Mouse (Mus musculus): ENCODE measurements around the gene Saa2. TPM values are rescaled to one million over a fixed set of nuclear protein-coding genes. Genes with fewer than 3 reads are reported as not detected.

The Saa2 gene
- polyA plus RNA-seq, 1 experiment from 2014 or later = not detected

DNA sequence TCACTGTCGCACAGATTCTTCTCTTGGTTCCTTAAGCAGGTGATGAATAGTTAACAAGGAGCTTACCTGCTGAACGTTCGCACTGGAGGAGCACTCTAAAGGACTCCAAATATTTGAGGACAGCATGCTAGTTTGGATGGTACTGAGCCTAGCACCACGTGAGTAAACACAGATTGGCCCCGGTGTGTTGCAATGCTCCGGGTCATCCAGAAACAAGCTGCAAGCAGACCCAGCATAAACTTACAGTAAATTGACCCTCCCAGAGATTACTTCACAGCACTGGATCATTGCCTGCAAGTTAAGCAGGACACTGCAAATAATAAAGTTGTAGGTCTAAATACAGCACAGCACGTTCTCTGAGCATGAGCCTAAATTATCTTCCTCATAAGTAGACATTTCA lies 32.1 kb upstream of the Saa2 start:
- H3K9me3 ChIP-seq (ENCODE audit: control insufficient read depth, low read length) = no peaks in the 10 kb centered on the region
- no peak overlapping the region for H3K4me3 ChIP-seq (ENCODE audit: control insufficient read depth in 1 of 2, insufficient read depth in 1 of 2, low read depth in 1 of 2, low read length in 2 of 2)
- no peak overlapping the region for H3K27ac ChIP-seq (replicated peaks in 1 of 2; ENCODE audit: control insufficient read depth in 1 of 2, insufficient read depth in 1 of 2, low read depth in 2 of 2, low read length in 2 of 2)
- no peak overlapping the region for H3K9ac ChIP-seq (ENCODE audit: low read length)
- no peak for ATAC-seq (ENCODE audit: insufficient number of reproducible peaks, insufficient read depth, low FRiP score, low read depth)
- H3K4me1 ChIP-seq (ENCODE audit: control insufficient read depth in 2 of 2, insufficient read depth in 2 of 2, low read length in 2 of 2) = no peaks in the 10 kb centered on the region; a peak in 1 of 4 replicates
- H3K27me3 ChIP-seq (ENCODE audit: control insufficient read depth, insufficient read depth, low read length) = no peaks in the 10 kb centered on the region
- WGBS = 59% methylated on average over 7 of the region's 7 CpGs
- no peaks in the 10 kb centered on the region for H3K36me3 ChIP-seq (ENCODE audit: control insufficient read depth, insufficient read depth, low read length)
- no peak overlapping the region for H3K4me2 ChIP-seq (ENCODE audit: low read length)

DNA sequence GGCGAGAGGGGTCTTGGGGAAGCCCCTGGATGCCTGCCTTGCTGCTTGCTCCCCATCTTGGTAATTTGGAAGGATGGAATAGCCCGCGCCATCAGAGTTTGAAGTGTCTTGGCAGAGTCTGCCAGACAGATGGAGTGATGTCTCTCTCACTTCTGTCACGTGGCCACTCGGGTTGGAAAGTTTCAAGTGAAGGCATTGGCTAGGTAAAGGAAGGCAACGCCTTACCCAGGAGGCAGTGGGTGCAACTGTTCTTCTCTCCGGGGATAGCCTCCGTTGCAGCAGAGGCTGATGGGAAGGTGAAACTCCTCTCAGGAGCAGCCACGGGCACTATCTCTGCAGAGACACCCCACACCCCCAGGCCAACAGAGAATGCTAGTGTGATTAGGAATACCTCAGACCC lies 31.1 kb upstream of the Saa2 start:
- no peaks in the 10 kb centered on the region for H3K9me3 ChIP-seq (ENCODE audit: control insufficient read depth, low read length)
- H3K4me3 ChIP-seq (ENCODE audit: control insufficient read depth in 1 of 2, insufficient read depth in 1 of 2, low read depth in 1 of 2, low read length in 2 of 2) = no peak overlapping the region
- H3K27ac ChIP-seq (replicated peaks in 1 of 2; ENCODE audit: control insufficient read depth in 1 of 2, insufficient read depth in 1 of 2, low read depth in 2 of 2, low read length in 2 of 2) = no peak overlapping the region
- no peaks in the 10 kb centered on the region; a peak in 1 of 4 replicates for H3K4me1 ChIP-seq (ENCODE audit: control insufficient read depth in 2 of 2, insufficient read depth in 2 of 2, low read length in 2 of 2)
- no peak overlapping the region for H3K4me2 ChIP-seq (ENCODE audit: low read length)
- H3K9ac ChIP-seq (ENCODE audit: low read length) = no peak overlapping the region
- H3K27me3 ChIP-seq (ENCODE audit: control insufficient read depth, insufficient read depth, low read length) = no peaks in the 10 kb centered on the region
- WGBS = 71% methylated on average over 9 of the region's 9 CpGs
- no peaks in the 10 kb centered on the region for H3K36me3 ChIP-seq (ENCODE audit: control insufficient read depth, insufficient read depth, low read length)
- ATAC-seq (ENCODE audit: insufficient number of reproducible peaks, insufficient read depth, low FRiP score, low read depth) = no peak

DNA sequence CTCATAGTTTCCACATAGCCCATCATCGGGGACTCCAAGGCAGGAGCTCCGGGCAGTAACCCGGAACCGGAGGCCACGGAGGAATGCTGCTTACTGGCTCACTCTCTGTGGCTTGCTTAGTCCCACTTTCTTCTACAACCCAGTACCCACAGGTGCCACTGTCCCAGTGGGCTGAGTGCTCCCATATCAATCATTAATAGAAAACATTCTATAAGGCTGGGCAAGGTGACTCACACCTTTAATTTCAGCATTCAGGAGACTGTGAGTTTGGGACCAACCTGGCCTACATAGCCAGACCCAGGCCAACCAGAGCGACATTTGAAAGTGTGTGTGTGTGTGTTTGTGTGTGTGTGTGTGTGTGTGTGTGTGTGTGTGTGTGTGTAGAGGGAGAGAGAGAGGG lies 28.2 kb upstream of the Saa2 start:
- 88% methylated on average over 6 of the region's 6 CpGs for WGBS

DNA sequence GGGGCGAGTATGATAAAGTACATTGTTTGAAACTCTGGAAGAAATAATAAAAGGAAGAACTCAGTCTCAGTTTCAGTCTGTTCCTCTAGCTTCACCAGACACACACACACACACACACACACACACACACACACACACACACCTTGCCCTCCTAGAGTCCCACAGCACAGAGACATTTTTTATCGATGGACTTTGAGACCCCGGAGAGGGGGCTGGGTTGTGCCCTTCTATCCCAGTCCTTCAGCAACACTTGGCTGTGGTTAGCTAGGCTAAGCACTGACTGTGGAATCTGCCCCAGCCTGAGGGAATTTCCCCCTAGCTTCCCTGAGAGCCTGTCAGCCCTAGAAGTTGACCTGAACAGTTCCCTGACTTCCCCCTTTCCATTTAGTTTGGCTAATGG lies 27.7 kb upstream of the Saa2 start:
- no peak for ATAC-seq (ENCODE audit: insufficient number of reproducible peaks, insufficient read depth, low FRiP score, low read depth)
- Histone ChIP-seq H3K36me3 (ENCODE audit: control insufficient read depth, insufficient read depth, low read length) (no peaks in the 10 kb centered on the region), H3K4me2 (ENCODE audit: low read length) (no peak overlapping the region), H3K9ac (ENCODE audit: low read length) (no peak overlapping the region), H3K27ac (replicated peaks in 1 of 2; ENCODE audit: control insufficient read depth in 1 of 2, insufficient read depth in 1 of 2, low read depth in 2 of 2, low read length in 2 of 2) (no peak overlapping the region), H3K4me1 (ENCODE audit: control insufficient read depth in 2 of 2, insufficient read depth in 2 of 2, low read length in 2 of 2) (no peaks in the 10 kb centered on the region), H3K27me3 (ENCODE audit: control insufficient read depth, insufficient read depth, low read length) (no peaks in the 10 kb centered on the region), H3K4me3 (ENCODE audit: control insufficient read depth in 1 of 2, insufficient read depth in 1 of 2, low read depth in 1 of 2, low read length in 2 of 2) (no peak overlapping the region), H3K9me3 (ENCODE audit: control insufficient read depth, low read length) (no peaks in the 10 kb centered on the region)
- 73% methylated on average over 3 of the region's 3 CpGs for WGBS

More for the DNA sequence above, 28.2 kb upstream of the Saa2 start:
- Histone ChIP-seq H3K4me2 (ENCODE audit: low read length) (no peak overlapping the region), H3K9me3 (ENCODE audit: control insufficient read depth, low read length) (no peaks in the 10 kb centered on the region), H3K27me3 (ENCODE audit: control insufficient read depth, insufficient read depth, low read length) (no peaks in the 10 kb centered on the region), H3K36me3 (ENCODE audit: control insufficient read depth, insufficient read depth, low read length) (no peaks in the 10 kb centered on the region), H3K27ac (replicated peaks in 1 of 2; ENCODE audit: control insufficient read depth in 1 of 2, insufficient read depth in 1 of 2, low read depth in 2 of 2, low read length in 2 of 2) (no peak overlapping the region), H3K4me1 (ENCODE audit: control insufficient read depth in 2 of 2, insufficient read depth in 2 of 2, low read length in 2 of 2) (no peaks in the 10 kb centered on the region), H3K4me3 (ENCODE audit: control insufficient read depth in 1 of 2, insufficient read depth in 1 of 2, low read depth in 1 of 2, low read length in 2 of 2) (no peak overlapping the region), H3K9ac (ENCODE audit: low read length) (no peak overlapping the region)
- no peak for ATAC-seq (ENCODE audit: insufficient number of reproducible peaks, insufficient read depth, low FRiP score, low read depth)

DNA sequence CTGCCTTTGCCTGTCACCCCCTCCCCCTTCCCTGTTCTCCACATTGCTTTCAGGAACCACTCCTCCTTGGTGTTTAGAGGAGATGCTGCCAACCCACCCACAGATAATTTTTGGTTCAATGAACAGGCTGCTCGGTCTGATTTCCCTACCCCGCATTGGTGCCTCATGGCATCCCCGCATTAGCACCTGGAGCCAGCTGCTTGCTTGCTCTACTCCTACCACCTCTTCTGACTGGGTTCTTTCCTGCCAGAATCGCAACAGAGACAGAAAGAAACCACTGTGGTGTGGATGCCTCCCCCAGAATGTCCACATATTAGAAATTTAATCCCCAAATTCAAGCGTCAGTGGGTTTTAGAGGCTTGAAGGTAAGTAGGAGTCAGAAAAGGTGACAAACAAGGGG lies 27.2 kb upstream of the Saa2 start:
- 79% methylated on average over 5 of the region's 5 CpGs for WGBS
- H3K4me3 ChIP-seq (ENCODE audit: control insufficient read depth in 1 of 2, insufficient read depth in 1 of 2, low read depth in 1 of 2, low read length in 2 of 2) = no peak overlapping the region
- ATAC-seq (ENCODE audit: insufficient number of reproducible peaks, insufficient read depth, low FRiP score, low read depth) = no peak

DNA sequence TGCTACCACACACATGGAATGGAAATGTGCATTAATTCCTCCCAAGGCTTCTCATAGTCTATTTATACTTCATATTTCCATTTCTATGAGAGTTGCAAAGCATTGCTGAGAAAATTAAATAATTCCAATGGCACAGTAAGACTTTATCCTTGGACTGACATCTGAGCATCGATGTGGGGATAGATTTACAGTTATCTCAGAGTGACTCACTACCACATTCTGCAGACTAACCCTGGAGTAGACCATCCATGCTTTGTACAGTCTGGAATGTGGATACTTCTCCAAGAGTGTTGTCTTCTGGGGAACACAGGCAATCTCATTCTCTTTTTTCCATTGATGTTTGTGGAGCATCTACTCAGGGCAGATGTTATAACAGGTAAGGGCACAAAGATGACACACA lies 24.0 kb upstream of the Saa2 start:
- Histone ChIP-seq H3K36me3 (ENCODE audit: control insufficient read depth, insufficient read depth, low read length) (no peaks in the 10 kb centered on the region), H3K27ac (replicated peaks in 1 of 2; ENCODE audit: control insufficient read depth in 1 of 2, insufficient read depth in 1 of 2, low read depth in 2 of 2, low read length in 2 of 2) (no peak overlapping the region), H3K4me2 (ENCODE audit: low read length) (no peak overlapping the region), H3K4me1 (ENCODE audit: control insufficient read depth in 2 of 2, insufficient read depth in 2 of 2, low read length in 2 of 2) (no peaks in the 10 kb centered on the region), H3K4me3 (ENCODE audit: control insufficient read depth in 1 of 2, insufficient read depth in 1 of 2, low read depth in 1 of 2, low read length in 2 of 2) (no peak overlapping the region), H3K9ac (ENCODE audit: low read length) (no peak overlapping the region), H3K9me3 (ENCODE audit: control insufficient read depth, low read length) (no peaks in the 10 kb centered on the region), H3K27me3 (ENCODE audit: control insufficient read depth, insufficient read depth, low read length) (no peaks in the 10 kb centered on the region)
- WGBS = 67% methylated on average over 1 of the region's 1 CpGs
- no peak for ATAC-seq (ENCODE audit: insufficient number of reproducible peaks, insufficient read depth, low FRiP score, low read depth)

More for the DNA sequence above, 27.2 kb upstream of the Saa2 start:
- no peaks in the 10 kb centered on the region for H3K4me1 ChIP-seq (ENCODE audit: control insufficient read depth in 2 of 2, insufficient read depth in 2 of 2, low read length in 2 of 2)
- no peak overlapping the region for H3K27ac ChIP-seq (replicated peaks in 1 of 2; ENCODE audit: control insufficient read depth in 1 of 2, insufficient read depth in 1 of 2, low read depth in 2 of 2, low read length in 2 of 2)
- H3K36me3 ChIP-seq (ENCODE audit: control insufficient read depth, insufficient read depth, low read length) = no peaks in the 10 kb centered on the region
- H3K9me3 ChIP-seq (ENCODE audit: control insufficient read depth, low read length) = no peaks in the 10 kb centered on the region
- no peaks in the 10 kb centered on the region for H3K27me3 ChIP-seq (ENCODE audit: control insufficient read depth, insufficient read depth, low read length)
- no peak overlapping the region for H3K9ac ChIP-seq (ENCODE audit: low read length)
- H3K4me2 ChIP-seq (ENCODE audit: low read length) = no peak overlapping the region

DNA sequence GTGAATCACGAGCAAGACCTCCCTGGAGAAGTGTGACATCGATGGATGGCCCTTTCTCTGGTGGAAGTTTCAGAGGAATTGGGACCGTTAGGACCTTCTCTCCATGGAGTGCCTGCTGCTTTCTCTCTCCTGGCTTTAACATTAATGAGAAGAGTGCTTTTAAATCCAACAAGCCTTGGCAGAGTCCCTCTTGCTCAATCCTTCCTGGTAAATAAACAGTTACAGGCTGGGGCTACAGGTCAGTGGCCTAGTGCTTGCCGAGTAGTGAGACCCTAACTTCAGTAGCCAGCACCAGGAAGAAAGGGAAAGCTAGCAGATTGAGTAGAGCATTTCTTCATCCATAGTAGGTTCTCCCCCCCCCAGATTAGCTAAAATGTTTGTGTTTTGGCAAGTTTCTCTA lies 19.1 kb upstream of the Saa2 start, which contains the start of gene Saa4:
Gene Saa4 (minus strand): TSS at position 146 of the 400 bp plus-strand sequence.
- no peak for ATAC-seq (ENCODE audit: insufficient number of reproducible peaks, insufficient read depth, low FRiP score, low read depth)
- 83% methylated on average over 4 of the region's 4 CpGs for WGBS
- H3K9ac ChIP-seq (ENCODE audit: low read length) = no peak within 1 kb of the TSS

DNA sequence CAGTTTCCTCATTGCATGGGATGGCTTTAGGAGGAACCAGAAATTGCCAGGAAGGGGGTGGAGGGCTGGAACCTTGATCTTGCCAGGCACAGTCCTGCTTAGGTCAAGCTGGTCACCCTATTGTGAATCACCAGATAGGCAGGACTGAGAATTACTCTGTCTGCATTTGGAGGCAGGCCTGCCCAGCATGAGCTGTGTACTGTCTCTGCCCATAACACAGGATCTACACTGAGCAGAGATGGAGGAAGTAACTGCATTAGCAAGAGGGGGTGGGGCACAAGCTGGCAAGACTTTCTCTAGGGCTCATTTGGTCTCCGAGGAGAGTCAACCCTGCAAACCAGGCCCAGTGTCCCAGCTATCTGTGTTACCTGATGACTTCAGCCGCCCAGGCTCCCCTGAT lies 16.6 kb upstream of the Saa2 start:
- no peak overlapping the region for H3K9ac ChIP-seq (ENCODE audit: low read length)
- H3K27ac ChIP-seq (replicated peaks in 1 of 2; ENCODE audit: control insufficient read depth in 1 of 2, insufficient read depth in 1 of 2, low read depth in 2 of 2, low read length in 2 of 2) = no peak overlapping the region
- H3K36me3 ChIP-seq (ENCODE audit: control insufficient read depth, insufficient read depth, low read length) = no peaks in the 10 kb centered on the region
- no peaks in the 10 kb centered on the region for H3K9me3 ChIP-seq (ENCODE audit: control insufficient read depth, low read length)
- WGBS = 48% methylated on average over 2 of the region's 2 CpGs
- H3K4me3 ChIP-seq (ENCODE audit: control insufficient read depth in 1 of 2, insufficient read depth in 1 of 2, low read depth in 1 of 2, low read length in 2 of 2) = no peak overlapping the region
- no peaks in the 10 kb centered on the region for H3K4me1 ChIP-seq (ENCODE audit: control insufficient read depth in 2 of 2, insufficient read depth in 2 of 2, low read length in 2 of 2)
- ATAC-seq (ENCODE audit: insufficient number of reproducible peaks, insufficient read depth, low FRiP score, low read depth) = no peak
- H3K27me3 ChIP-seq (ENCODE audit: control insufficient read depth, insufficient read depth, low read length) = no peaks in the 10 kb centered on the region
- no peak overlapping the region for H3K4me2 ChIP-seq (ENCODE audit: low read length)

More for the DNA sequence above, 19.1 kb upstream of the Saa2 start, which contains the start of gene Saa4:
- Histone ChIP-seq H3K4me1 (ENCODE audit: control insufficient read depth in 2 of 2, insufficient read depth in 2 of 2, low read length in 2 of 2) (no peaks in the 10 kb centered on the region), H3K36me3 (ENCODE audit: control insufficient read depth, insufficient read depth, low read length) (no peaks in the 10 kb centered on the region), H3K4me3 (ENCODE audit: control insufficient read depth in 1 of 2, insufficient read depth in 1 of 2, low read depth in 1 of 2, low read length in 2 of 2) (no peak within 1 kb of the TSS), H3K27ac (replicated peaks in 1 of 2; ENCODE audit: control insufficient read depth in 1 of 2, insufficient read depth in 1 of 2, low read depth in 2 of 2, low read length in 2 of 2) (no peak within 1 kb of the TSS), H3K4me2 (ENCODE audit: low read length) (no peak within 1 kb of the TSS), H3K27me3 (ENCODE audit: control insufficient read depth, insufficient read depth, low read length) (no peaks in the 10 kb centered on the region), H3K9me3 (ENCODE audit: control insufficient read depth, low read length) (no peaks in the 10 kb centered on the region)

Data from heart, embryonic 14.5 days (tissue).